ENCODE assay signal across 16 mouse cellular contexts in genomic region chr8:72260585-72260984, GRCm38 (mm10). TPM values are rescaled to one million over a fixed set of nuclear protein-coding genes. Genes with fewer than 3 reads are reported as not detected.
DNase-seq lines count a peak whose midpoint lies in the region; ATAC-seq lines count a peak whose summit lies in the region.
"Had no signal": no experiment of that assay in that cellular context is flagged by ENCODE, and none has a peak within 500 bp of the region (broad histone marks: within the 10 kb centered on the region; RNA-seq: fewer than 3 reads in every experiment).

No protein-coding gene starts in this region.

- peaks cover 3% of the 10 kb centered on the region; the same call in 1 of the 2 replicates for H3K4me1 ChIP-seq in heart, embryonic 11.5 days (ENCODE audit: control insufficient read depth, insufficient read depth, low read length)
- no peaks in the 10 kb centered on the region for H3K4me1 ChIP-seq in midbrain, embryonic 15.5 days
- no peaks in the 10 kb centered on the region for H3K4me1 ChIP-seq in midbrain, embryonic 11.5 days (ENCODE audit: control insufficient read depth, insufficient read depth, low read length)
- no peaks in the 10 kb centered on the region for H3K4me1 ChIP-seq in intestine, embryonic 15.5 days (replicated peaks)
- H3K4me1 ChIP-seq: hindbrain, embryonic 15.5 days had no signal

- no peaks in the 10 kb centered on the region for H3K36me3 ChIP-seq in heart, embryonic 11.5 days (ENCODE audit: control insufficient read depth, insufficient read depth, low read length)
- H3K36me3 ChIP-seq in midbrain, embryonic 15.5 days (replicated peaks): 0 out of 2 replicates have a peak, but pooled peaks cover 3% of the 10 kb centered on the region
- H3K36me3 ChIP-seq in midbrain, embryonic 11.5 days (ENCODE audit: control insufficient read depth, insufficient read depth, low read length): peaks cover 2% of the 10 kb centered on the region; the same call in 1 of the 2 replicates
- H3K36me3 ChIP-seq in intestine, embryonic 15.5 days: no peaks in the 10 kb centered on the region
- H3K36me3 ChIP-seq: hindbrain, embryonic 15.5 days had no signal

- no peaks in the 10 kb centered on the region for H3K27me3 ChIP-seq in heart, embryonic 11.5 days (ENCODE audit: control insufficient read depth, insufficient read depth, low read length)
- no peaks in the 10 kb centered on the region for H3K27me3 ChIP-seq in midbrain, embryonic 15.5 days (replicated peaks)
- H3K27me3 ChIP-seq in midbrain, embryonic 11.5 days (ENCODE audit: control insufficient read depth, insufficient read depth, low read length): no peaks in the 10 kb centered on the region
- H3K27me3 ChIP-seq in intestine, embryonic 15.5 days (replicated peaks): no peaks in the 10 kb centered on the region
- H3K27me3 ChIP-seq: hindbrain, embryonic 15.5 days had no signal

- H3K4me3 ChIP-seq in heart, embryonic 11.5 days (ENCODE audit: low read depth, low read length): no peak overlapping the region
- H3K4me3 ChIP-seq in midbrain, embryonic 15.5 days: no peak overlapping the region
- no peak overlapping the region for H3K4me3 ChIP-seq in midbrain, embryonic 11.5 days (ENCODE audit: low read depth, low read length)
- no peak overlapping the region for H3K4me3 ChIP-seq in intestine, embryonic 15.5 days (replicated peaks)
- H3K4me3 ChIP-seq: hindbrain, embryonic 15.5 days had no signal

- H3K9ac ChIP-seq in heart, embryonic 11.5 days (ENCODE audit: low read depth, low read length): no peak overlapping the region
- no peak overlapping the region for H3K9ac ChIP-seq in midbrain, embryonic 15.5 days
- H3K9ac ChIP-seq in midbrain, embryonic 11.5 days (ENCODE audit: low read length): no peak overlapping the region
- no peak overlapping the region for H3K9ac ChIP-seq in intestine, embryonic 15.5 days
- H3K9ac ChIP-seq: hindbrain, embryonic 15.5 days had no signal

- H3K27ac ChIP-seq in heart, embryonic 11.5 days (ENCODE audit: low read depth, low read length): 0 out of 2 replicates have a peak overlapping the region, but pooled peaks have one; percentile 12
- H3K27ac ChIP-seq in midbrain, embryonic 15.5 days: no peak overlapping the region
- no peak overlapping the region for H3K27ac ChIP-seq in midbrain, embryonic 11.5 days (ENCODE audit: low read depth, low read length)
- H3K27ac ChIP-seq in intestine, embryonic 15.5 days: no peak overlapping the region
- H3K27ac ChIP-seq: hindbrain, embryonic 15.5 days had no signal

- WGBS in heart, embryonic 11.5 days (ENCODE audit: insufficient replicate concordance): 60% methylated on average over 4 of the region's 4 CpGs
- WGBS in midbrain, embryonic 15.5 days: 61% methylated on average over 4 of the region's 4 CpGs
- WGBS in midbrain, embryonic 11.5 days: 70% methylated on average over 4 of the region's 4 CpGs
- 58% methylated on average over 4 of the region's 4 CpGs for WGBS in intestine, embryonic 15.5 days

- no peak for ATAC-seq in heart, embryonic 11.5 days (replicated peaks; ENCODE audit: insufficient number of reproducible peaks, low FRiP score, low TSS enrichment)
- 0 out of 2 replicates have a peak, but pooled peaks have one; percentile 2 for ATAC-seq in midbrain, embryonic 15.5 days (replicated peaks)
- ATAC-seq in midbrain, embryonic 11.5 days (ENCODE audit: low FRiP score): no peak
- peak; percentile 86 for ATAC-seq in CD4-positive, CD25-positive, alpha-beta regulatory T cell, adult 4 months
- ATAC-seq in intestine, embryonic 15.5 days: no peak

- no peak for DNase-seq in heart, adult 9 months (ENCODE audit: low spot score in 2 of 2)
- no peak for DNase-seq in midbrain, embryonic 11.5 days (ENCODE audit: low spot score, missing footprints)
- peak; percentile 75 for DNase-seq in induced T-regulatory cell, adult 2 months (ENCODE audit: low read depth)
- DNase-seq: cerebellum, adult 11 months; right cerebral cortex, postnatal 14 days had no signal

- no peak overlapping the region for H3K4me2 ChIP-seq in heart, embryonic 11.5 days
- no peak overlapping the region for H3K4me2 ChIP-seq in midbrain, embryonic 15.5 days
- no peak overlapping the region for H3K4me2 ChIP-seq in midbrain, embryonic 11.5 days
- no peak overlapping the region for H3K4me2 ChIP-seq in intestine, embryonic 15.5 days (replicated peaks)
- H3K4me2 ChIP-seq: hindbrain, embryonic 15.5 days; liver, embryonic 11.5 days had no signal

- H3K9me3 ChIP-seq in heart, embryonic 11.5 days (replicated peaks; ENCODE audit: control insufficient read depth, low read length): no peaks in the 10 kb centered on the region
- H3K9me3 ChIP-seq in midbrain, embryonic 15.5 days: no peaks in the 10 kb centered on the region
- no peaks in the 10 kb centered on the region for H3K9me3 ChIP-seq in midbrain, embryonic 11.5 days (ENCODE audit: control insufficient read depth, low read length)
- no peaks in the 10 kb centered on the region for H3K9me3 ChIP-seq in intestine, embryonic 15.5 days
- H3K9me3 ChIP-seq: G1E; hindbrain, embryonic 15.5 days had no signal

RNA-seq across cellular contexts. Expression of gene Ap1m1, which starts 20.8 kb away (rescaled TPM):
- polyA plus RNA-seq in heart, embryonic 11.5 days (2014; fragmentation: Nextera tagmentation; extraction: Ambion mirVana): 110 and 112 TPM in 2 replicates
- 296 and 302 TPM in 2 replicates for polyA plus RNA-seq in midbrain, embryonic 15.5 days (2015; fragmentation: Nextera tagmentation; extraction: Ambion mirVana)
- polyA plus RNA-seq in midbrain, embryonic 11.5 days (2014; fragmentation: Nextera tagmentation; extraction: Ambion mirVana): 170 and 173 TPM in 2 replicates
- 100 to 1,000 TPM; 128 to 173 TPM for polyA plus RNA-seq in CD4-positive, CD25-positive, alpha-beta regulatory T cell, adult 4 months (2017; shearing (Covaris generic))
- 96.6 and 104 TPM in 2 replicates for polyA plus RNA-seq in intestine, embryonic 15.5 days (2015; fragmentation: Nextera tagmentation; extraction: Ambion mirVana)

RNA-seq across cellular contexts. Expression of gene Fam32a, which starts 41.1 kb away (rescaled TPM):
- 44.7 and 45.1 TPM in 2 replicates for polyA plus RNA-seq in heart, embryonic 11.5 days (2014; fragmentation: Nextera tagmentation; extraction: Ambion mirVana)
- polyA plus RNA-seq in midbrain, embryonic 15.5 days (2015; fragmentation: Nextera tagmentation; extraction: Ambion mirVana): 112 and 115 TPM in 2 replicates
- polyA plus RNA-seq in midbrain, embryonic 11.5 days (2014; fragmentation: Nextera tagmentation; extraction: Ambion mirVana): 73.1 and 77.8 TPM in 2 replicates
- polyA plus RNA-seq in CD4-positive, CD25-positive, alpha-beta regulatory T cell, adult 4 months (2017; shearing (Covaris generic)): 100 to 1,000 TPM; 102 to 130 TPM
- 70.9 and 72.8 TPM in 2 replicates for polyA plus RNA-seq in intestine, embryonic 15.5 days (2015; fragmentation: Nextera tagmentation; extraction: Ambion mirVana)

RNA-seq across cellular contexts. Expression of gene Gm10282, which starts 44.5 kb away (rescaled TPM):
- 22.5 and 25.2 TPM in 2 replicates for polyA plus RNA-seq in heart, embryonic 11.5 days (2014; fragmentation: Nextera tagmentation; extraction: Ambion mirVana)
- 9.0 and 11.9 TPM in 2 replicates for polyA plus RNA-seq in midbrain, embryonic 15.5 days (2015; fragmentation: Nextera tagmentation; extraction: Ambion mirVana)
- polyA plus RNA-seq in midbrain, embryonic 11.5 days (2014; fragmentation: Nextera tagmentation; extraction: Ambion mirVana): 39.3 and 42.3 TPM in 2 replicates
- polyA plus RNA-seq in CD4-positive, CD25-positive, alpha-beta regulatory T cell, adult 4 months (2017; shearing (Covaris generic)): 10 to 100 TPM in 1 of 2 experiments, 1 to 10 TPM in 1; 7.1 to 12.4 TPM
- 21.5 and 24.3 TPM in 2 replicates for polyA plus RNA-seq in intestine, embryonic 15.5 days (2015; fragmentation: Nextera tagmentation; extraction: Ambion mirVana)

RNA-seq across cellular contexts. Expression of gene Gm11034, which starts 47.1 kb away (rescaled TPM):
- not detected in 2 replicates for polyA plus RNA-seq in heart, embryonic 11.5 days (2014; fragmentation: Nextera tagmentation; extraction: Ambion mirVana)
- not detected in 2 replicates for polyA plus RNA-seq in midbrain, embryonic 15.5 days (2015; fragmentation: Nextera tagmentation; extraction: Ambion mirVana)
- polyA plus RNA-seq in midbrain, embryonic 11.5 days (2014; fragmentation: Nextera tagmentation; extraction: Ambion mirVana): not detected in 2 replicates
- polyA plus RNA-seq in CD4-positive, CD25-positive, alpha-beta regulatory T cell, adult 4 months (2017; shearing (Covaris generic)): not detected
- not detected in 2 replicates for polyA plus RNA-seq in intestine, embryonic 15.5 days (2015; fragmentation: Nextera tagmentation; extraction: Ambion mirVana)
- polyA plus RNA-seq: cortical plate, adult 2 months; G1E; hindbrain, embryonic 15.5 days; kidney, embryonic 16.5 days; liver, embryonic 11.5 days; stomach, embryonic 16.5 days; urinary bladder, adult 2 months had no signal

RNA-seq across cellular contexts. Expression of gene Cib3, which starts 47.9 kb away (rescaled TPM):
- polyA plus RNA-seq in heart, embryonic 11.5 days (2014; fragmentation: Nextera tagmentation; extraction: Ambion mirVana): not detected in 2 replicates
- polyA plus RNA-seq in midbrain, embryonic 15.5 days (2015; fragmentation: Nextera tagmentation; extraction: Ambion mirVana): not detected in 2 replicates
- polyA plus RNA-seq in midbrain, embryonic 11.5 days (2014; fragmentation: Nextera tagmentation; extraction: Ambion mirVana): not detected in 2 replicates
- under 1 TPM in 1 of 2 experiments, not detected in 1; 0.46 TPM for polyA plus RNA-seq in CD4-positive, CD25-positive, alpha-beta regulatory T cell, adult 4 months (2017; shearing (Covaris generic))
- not detected in 2 replicates for polyA plus RNA-seq in intestine, embryonic 15.5 days (2015; fragmentation: Nextera tagmentation; extraction: Ambion mirVana)
- polyA plus RNA-seq: cortical plate, adult 2 months; G1E; hindbrain, embryonic 15.5 days; kidney, embryonic 16.5 days; liver, embryonic 11.5 days; stomach, embryonic 16.5 days had no signal

Comparison
In these comparisons a context has a peak if more than half of its experiments do, and no peak if none do; other contexts are left out.
1. ATAC-seq: peak in midbrain, embryonic 15.5 days (single experiment) and CD4-positive, CD25-positive, alpha-beta regulatory T cell, adult 4 months (single experiment); none in heart, embryonic 11.5 days (single experiment), midbrain, embryonic 11.5 days (single experiment) and intestine, embryonic 15.5 days (single experiment).